Mouse (Mus musculus) spleen, adult 2 months (tissue): Measurements from ENCODE around the gene Adam1a.

Experiments used
- CTCF ChIP-seq: fragments of 200-500 bp; IDR thresholded peaks from 2 replicates; pipeline ENCODE4 v1.5.1; 2011; ENCODE audit warnings: mild to moderate bottlenecking, inconsistent platforms; ENCODE audit not compliant: insufficient read depth, insufficient read length, insufficient replicate concordance; ENCODE audit errors: extremely low read depth
- POLR2A ChIP-seq: fragments of 200-500 bp; IDR thresholded peaks from 2 replicates; pipeline ENCODE4 v1.6.1; 2011; ENCODE audit warnings: low read depth, low read length, inconsistent platforms

DNA sequence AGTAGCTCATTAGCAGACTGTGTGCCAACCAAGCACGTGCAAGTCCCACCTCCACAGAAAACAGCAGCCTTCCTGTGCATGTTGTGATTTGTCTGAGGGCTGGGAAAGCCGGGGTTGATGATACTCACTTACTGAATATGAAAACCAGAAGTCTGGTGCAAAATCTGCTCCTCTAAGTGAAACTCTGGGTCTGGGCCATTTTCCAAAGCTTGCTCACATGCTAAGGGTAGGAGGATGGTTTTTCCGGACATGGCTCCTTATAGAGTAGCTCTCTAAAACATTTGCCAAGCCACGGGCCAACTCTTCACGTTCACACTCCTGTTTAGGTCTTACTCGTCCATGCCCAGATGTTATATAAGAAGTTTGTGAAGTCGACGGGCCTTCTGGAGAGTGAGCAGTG lies 52.0 kb downstream of the Adam1a start:
- no peak for TF ChIP-seq CTCF
- no peak for TF ChIP-seq POLR2A
